Mouse (Mus musculus): Measurements from ENCODE around the gene Il34. TPM values are rescaled to one million over a fixed set of nuclear protein-coding genes. Genes with fewer than 3 reads are reported as not detected.
A peak's percentile ranks its signal among the peaks of the same experiment; 100 is the strongest.

The Il34 gene
- polyA plus RNA-seq, 1 experiment from 2014 or later = 5.2 TPM

- under 1% methylated on average over 17 of the region's 17 CpGs for WGBS
- DNase-seq (ENCODE audit: low spot score) = peak; percentile 76
- peak overlapping the region; percentile 95 for H3K9ac ChIP-seq (ENCODE audit: low read depth, low read length)
Measured at GRCm38 (mm10) chr8:110845821-110846404, 40.2 kb upstream of the Il34 start.

GRCm38 (mm10) chr8:110844941-110845340 lies 39.2 kb upstream of the Il34 start:
- no peak overlapping the region for H3K4me3 ChIP-seq (replicated peaks; ENCODE audit: low read depth, low read length)
- no peak for ATAC-seq (replicated peaks; ENCODE audit: low FRiP score, low read depth)
- 0 out of 2 replicates have a peak, but pooled peaks cover 6% of the 10 kb centered on the region for H3K4me1 ChIP-seq (replicated peaks; ENCODE audit: insufficient read depth, low read length)
- no peak for DNase-seq (ENCODE audit: low spot score)
- no peak overlapping the region for H3K9ac ChIP-seq (ENCODE audit: low read depth, low read length)
- TF ChIP-seq CTCF (IDR thresholded peaks at IDR 0.05; ENCODE audit: low read depth) = no peak
- peak overlapping the region; percentile 81 for H3K4me2 ChIP-seq (ENCODE audit: low read length)
- no peaks in the 10 kb centered on the region for H3K9me3 ChIP-seq (replicated peaks; ENCODE audit: low read length)
- H3K36me3 ChIP-seq (ENCODE audit: insufficient read depth, low read length) = peaks cover 44% of the 10 kb centered on the region
- 63% methylated on average over 3 of the region's 3 CpGs for WGBS
- no peak overlapping the region for H3K27ac ChIP-seq
- no peaks in the 10 kb centered on the region for H3K27me3 ChIP-seq (ENCODE audit: insufficient read depth, low read length)

More at GRCm38 (mm10) chr8:110845821-110846404, 40.2 kb upstream of the Il34 start:
- Histone ChIP-seq H3K27ac (peak overlapping the region; percentile 92), H3K36me3 (ENCODE audit: insufficient read depth, low read length) (peaks cover 42% of the 10 kb centered on the region), H3K4me1 (replicated peaks; ENCODE audit: insufficient read depth, low read length) (0 out of 2 replicates have a peak, but pooled peaks cover 6% of the 10 kb centered on the region), H3K27me3 (ENCODE audit: insufficient read depth, low read length) (no peaks in the 10 kb centered on the region), H3K4me3 (replicated peaks; ENCODE audit: low read depth, low read length) (peak overlapping the region; percentile 75), H3K9me3 (replicated peaks; ENCODE audit: low read length) (no peaks in the 10 kb centered on the region), H3K4me2 (ENCODE audit: low read length) (peak overlapping the region; percentile 81)
- no peak for ATAC-seq (replicated peaks; ENCODE audit: low FRiP score, low read depth)
- no peak for TF ChIP-seq CTCF (IDR thresholded peaks at IDR 0.05; ENCODE audit: low read depth)

GRCm38 (mm10) chr8:110843207-110843606 lies 37.5 kb upstream of the Il34 start:
- H3K4me3 ChIP-seq (replicated peaks; ENCODE audit: low read depth, low read length) = no peak overlapping the region
- 0 out of 2 replicates have a peak, but pooled peaks cover 6% of the 10 kb centered on the region for H3K4me1 ChIP-seq (replicated peaks; ENCODE audit: insufficient read depth, low read length)
- peaks cover 52% of the 10 kb centered on the region for H3K36me3 ChIP-seq (ENCODE audit: insufficient read depth, low read length)
- WGBS = 81% methylated on average over 5 of the region's 5 CpGs
- no peak overlapping the region for H3K27ac ChIP-seq
- no peaks in the 10 kb centered on the region for H3K9me3 ChIP-seq (replicated peaks; ENCODE audit: low read length)
- no peak overlapping the region for H3K4me2 ChIP-seq (ENCODE audit: low read length)
- no peak for TF ChIP-seq CTCF (IDR thresholded peaks at IDR 0.05; ENCODE audit: low read depth)
- ATAC-seq (replicated peaks; ENCODE audit: low FRiP score, low read depth) (no peak), DNase-seq (ENCODE audit: low spot score) (no peak)
- no peaks in the 10 kb centered on the region for H3K27me3 ChIP-seq (ENCODE audit: insufficient read depth, low read length)
- no peak overlapping the region for H3K9ac ChIP-seq (ENCODE audit: low read depth, low read length)

GRCm38 (mm10) chr8:110842012-110842574 lies 36.4 kb upstream of the Il34 start:
- Histone ChIP-seq H3K27ac (no peak overlapping the region), H3K4me3 (replicated peaks; ENCODE audit: low read depth, low read length) (no peak overlapping the region), H3K27me3 (ENCODE audit: insufficient read depth, low read length) (no peaks in the 10 kb centered on the region), H3K9ac (ENCODE audit: low read depth, low read length) (no peak overlapping the region), H3K9me3 (replicated peaks; ENCODE audit: low read length) (no peaks in the 10 kb centered on the region), H3K36me3 (ENCODE audit: insufficient read depth, low read length) (peaks cover 58% of the 10 kb centered on the region), H3K4me1 (replicated peaks; ENCODE audit: insufficient read depth, low read length) (no peaks in the 10 kb centered on the region), H3K4me2 (ENCODE audit: low read length) (no peak overlapping the region)
- ATAC-seq (replicated peaks; ENCODE audit: low FRiP score, low read depth) = no peak
- WGBS = 91% methylated on average over 3 of the region's 3 CpGs
- TF ChIP-seq CTCF (IDR thresholded peaks at IDR 0.05; ENCODE audit: low read depth) = peak; percentile 28; the same call in 1 of the 2 replicates
- peak; percentile 22 for DNase-seq (ENCODE audit: low spot score)

GRCm38 (mm10) chr8:110831956-110832355 lies 26.2 kb upstream of the Il34 start:
- DNase-seq (ENCODE audit: low spot score) = no peak
- TF ChIP-seq CTCF (IDR thresholded peaks at IDR 0.05; ENCODE audit: low read depth) = no peak
- 79% methylated on average over 3 of the region's 3 CpGs for WGBS

GRCm38 (mm10) chr8:110828511-110828910 lies 22.8 kb upstream of the Il34 start:
- no peak for ATAC-seq (replicated peaks; ENCODE audit: low FRiP score, low read depth)
- no peak overlapping the region for H3K4me2 ChIP-seq (ENCODE audit: low read length)
- peaks cover 80% of the 10 kb centered on the region for H3K36me3 ChIP-seq (ENCODE audit: insufficient read depth, low read length)
- no peaks in the 10 kb centered on the region for H3K9me3 ChIP-seq (replicated peaks; ENCODE audit: low read length)
- no peak overlapping the region for H3K27ac ChIP-seq
- H3K27me3 ChIP-seq (ENCODE audit: insufficient read depth, low read length) = no peaks in the 10 kb centered on the region
- DNase-seq (ENCODE audit: low spot score) = no peak
- H3K9ac ChIP-seq (ENCODE audit: low read depth, low read length) = no peak overlapping the region
- no peak for TF ChIP-seq CTCF (IDR thresholded peaks at IDR 0.05; ENCODE audit: low read depth)
- no peaks in the 10 kb centered on the region for H3K4me1 ChIP-seq (replicated peaks; ENCODE audit: insufficient read depth, low read length)
- 79% methylated on average over 3 of the region's 3 CpGs for WGBS
- H3K4me3 ChIP-seq (replicated peaks; ENCODE audit: low read depth, low read length) = no peak overlapping the region

More at GRCm38 (mm10) chr8:110831956-110832355, 26.2 kb upstream of the Il34 start:
- no peak for ATAC-seq (replicated peaks; ENCODE audit: low FRiP score, low read depth)
- Histone ChIP-seq H3K27me3 (ENCODE audit: insufficient read depth, low read length) (no peaks in the 10 kb centered on the region), H3K36me3 (ENCODE audit: insufficient read depth, low read length) (peaks cover 77% of the 10 kb centered on the region), H3K4me1 (replicated peaks; ENCODE audit: insufficient read depth, low read length) (no peaks in the 10 kb centered on the region), H3K9me3 (replicated peaks; ENCODE audit: low read length) (no peaks in the 10 kb centered on the region), H3K4me3 (replicated peaks; ENCODE audit: low read depth, low read length) (no peak overlapping the region), H3K27ac (no peak overlapping the region), H3K9ac (ENCODE audit: low read depth, low read length) (no peak overlapping the region), H3K4me2 (ENCODE audit: low read length) (no peak overlapping the region)
